Mouse (Mus musculus): ENCODE data around the gene Epb41. TPM values are rescaled to one million over a fixed set of nuclear protein-coding genes. Genes with fewer than 3 reads are reported as not detected.
A peak's percentile ranks its signal among the peaks of the same experiment; 100 is the strongest.

Epb41 gene
- total RNA-seq, 2 experiments from 2014 or later: 26.2 to 28.4 TPM

DNA sequence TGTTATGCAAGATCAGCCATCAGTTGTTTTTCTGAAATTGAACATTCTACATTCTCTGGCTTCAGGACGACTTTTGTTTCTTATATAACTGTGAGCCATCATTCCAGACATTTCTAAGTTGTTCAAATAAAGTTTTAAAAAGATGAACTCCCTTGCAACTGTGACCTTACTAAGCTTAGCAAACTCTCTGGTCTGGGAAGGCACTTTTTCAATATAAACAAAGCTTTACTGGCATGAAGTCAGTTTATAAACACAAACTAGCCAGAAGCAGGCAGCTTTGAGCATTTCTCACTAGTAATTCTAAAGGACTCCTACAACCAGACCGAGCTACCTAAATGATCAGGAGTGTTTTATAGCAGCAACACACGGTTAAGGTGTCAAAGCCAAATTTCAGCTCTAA is 118.0 kb downstream of the Epb41 start:
- DNase-seq (ENCODE audit: low spot score in 2 of 2): no peak
- intact Hi-C loops (cut with DNase I): no loop called here

GRCm38 (mm10) chr4:131950657-131951056 is 124.5 kb downstream of the Epb41 start:
- intact Hi-C loops (cut with DNase I): no loop called here
- DNase-seq (ENCODE audit: low spot score in 2 of 2): no peak

DNA sequence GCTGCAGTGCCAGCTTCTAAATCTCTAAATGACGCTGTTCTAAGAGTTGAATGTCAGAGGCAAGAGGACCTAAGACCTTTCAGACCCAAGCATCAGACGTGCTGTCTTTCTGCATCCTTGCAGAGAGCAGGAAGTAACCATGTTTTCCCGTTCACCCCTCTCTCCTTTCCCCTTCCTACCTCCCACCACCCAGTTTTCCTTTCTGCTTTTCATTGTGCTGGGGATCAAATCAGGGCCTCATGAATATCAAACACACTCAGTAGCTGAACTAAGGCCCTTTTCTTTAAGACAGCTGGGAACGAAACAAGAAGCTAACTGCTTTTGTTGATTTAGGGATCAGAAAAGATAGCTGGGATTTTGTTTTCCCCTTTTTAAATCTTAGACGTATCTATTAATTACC is 125.2 kb downstream of the Epb41 start:
- no peak for DNase-seq (ENCODE audit: low spot score in 2 of 2)
- intact Hi-C loops (cut with DNase I): no loop called here

GRCm38 (mm10) chr4:131947848-131948247 is 127.3 kb downstream of the Epb41 start:
- intact Hi-C loops (cut with DNase I): no loop called here
- DNase-seq (ENCODE audit: low spot score in 2 of 2): no peak

- intact Hi-C loops (cut with DNase I): no loop called here
- no peak for DNase-seq (ENCODE audit: low spot score in 2 of 2)
Measured at GRCm38 (mm10) chr4:131940846-131941245, 134.3 kb downstream of the Epb41 start.

DNA sequence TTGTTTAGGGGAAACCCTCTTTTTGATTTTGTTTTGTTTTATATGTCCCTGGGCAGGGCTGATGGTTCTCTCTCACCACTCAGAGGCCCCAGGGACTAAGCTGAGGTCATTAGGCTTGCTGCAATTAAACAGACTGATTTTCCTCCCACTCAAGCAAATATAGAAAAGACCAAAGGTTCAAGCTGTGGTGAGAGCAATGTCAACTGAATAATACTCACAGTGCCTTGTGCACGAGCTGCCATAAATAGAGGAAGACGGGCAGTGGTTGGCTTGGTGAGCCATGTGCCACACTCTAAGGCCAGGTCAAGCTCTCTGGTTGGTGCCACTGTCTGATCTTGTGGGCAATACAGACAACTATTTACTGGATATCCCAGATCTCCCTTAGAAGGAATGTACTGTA is 135.7 kb downstream of the Epb41 start:
- DNase-seq (ENCODE audit: low spot score in 2 of 2): no peak
- intact Hi-C loops (cut with DNase I): no loop called here

GRCm38 (mm10) chr4:131929146-131929545 is 146.0 kb downstream of the Epb41 start:
- DNase-seq (ENCODE audit: low spot score in 2 of 2): no peak

DNA sequence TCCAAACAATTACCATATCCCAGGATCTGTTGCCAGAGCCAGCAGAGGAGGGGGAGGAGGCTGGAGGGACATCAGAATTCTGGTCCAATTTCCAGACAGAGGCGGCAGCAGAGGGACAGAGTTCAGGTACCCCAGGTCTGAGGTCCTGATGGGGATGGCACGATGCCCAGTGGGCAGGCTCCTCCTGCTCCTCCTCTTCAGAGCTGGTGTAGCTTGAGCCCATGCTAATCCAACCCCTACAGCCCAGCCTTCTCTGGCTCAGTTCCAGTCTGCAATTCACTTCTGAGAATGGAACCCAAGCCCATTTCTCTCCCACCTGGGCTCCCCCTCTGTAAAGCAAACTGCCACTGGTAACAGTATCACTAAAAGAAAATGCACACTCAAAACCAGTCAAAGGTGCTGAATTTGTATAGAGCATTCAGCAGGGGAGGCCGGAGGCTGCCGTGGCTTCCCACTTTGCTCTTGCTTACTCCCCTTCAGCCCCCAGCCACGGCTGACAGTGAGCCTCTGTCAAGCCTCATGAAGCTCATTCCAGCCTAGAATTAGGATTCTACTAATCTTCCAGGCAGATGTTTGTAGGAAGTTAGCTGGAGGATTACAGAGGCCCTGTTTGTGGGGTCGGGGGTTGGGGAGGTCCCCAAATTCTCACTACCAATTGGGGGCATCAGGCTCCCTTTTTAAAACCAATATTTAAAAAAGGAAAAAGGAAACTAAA is 150.9 kb downstream of the Epb41 start:
- no peak for DNase-seq (ENCODE audit: low spot score in 2 of 2)
- intact Hi-C loops (cut with DNase I): no loop called here

More at GRCm38 (mm10) chr4:131929146-131929545, 146.0 kb downstream of the Epb41 start:
- intact Hi-C loops (cut with DNase I): no loop called here

DNA sequence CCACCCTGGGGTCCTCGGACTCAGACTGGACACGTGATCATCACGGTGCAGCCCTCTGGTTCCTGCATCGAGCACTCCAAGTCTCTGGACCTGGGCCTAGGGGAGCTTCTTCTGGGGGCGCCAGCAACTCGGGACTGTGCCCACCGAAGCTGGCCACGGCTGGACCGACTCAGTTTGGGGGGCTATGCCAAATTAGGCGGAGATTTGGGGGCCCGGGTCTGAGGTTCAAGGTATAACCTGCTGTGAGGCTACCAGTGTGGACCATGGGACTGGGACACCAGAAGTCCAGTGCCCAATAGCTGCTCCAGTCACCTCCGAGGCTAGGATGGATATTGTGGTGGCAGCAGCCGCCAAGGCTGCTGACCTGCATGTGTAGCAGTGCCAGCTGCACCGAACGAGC is 152.7 kb downstream of the Epb41 start:
- intact Hi-C loops (cut with DNase I): no loop called here
- DNase-seq (ENCODE audit: low spot score in 2 of 2): no peak

DNA sequence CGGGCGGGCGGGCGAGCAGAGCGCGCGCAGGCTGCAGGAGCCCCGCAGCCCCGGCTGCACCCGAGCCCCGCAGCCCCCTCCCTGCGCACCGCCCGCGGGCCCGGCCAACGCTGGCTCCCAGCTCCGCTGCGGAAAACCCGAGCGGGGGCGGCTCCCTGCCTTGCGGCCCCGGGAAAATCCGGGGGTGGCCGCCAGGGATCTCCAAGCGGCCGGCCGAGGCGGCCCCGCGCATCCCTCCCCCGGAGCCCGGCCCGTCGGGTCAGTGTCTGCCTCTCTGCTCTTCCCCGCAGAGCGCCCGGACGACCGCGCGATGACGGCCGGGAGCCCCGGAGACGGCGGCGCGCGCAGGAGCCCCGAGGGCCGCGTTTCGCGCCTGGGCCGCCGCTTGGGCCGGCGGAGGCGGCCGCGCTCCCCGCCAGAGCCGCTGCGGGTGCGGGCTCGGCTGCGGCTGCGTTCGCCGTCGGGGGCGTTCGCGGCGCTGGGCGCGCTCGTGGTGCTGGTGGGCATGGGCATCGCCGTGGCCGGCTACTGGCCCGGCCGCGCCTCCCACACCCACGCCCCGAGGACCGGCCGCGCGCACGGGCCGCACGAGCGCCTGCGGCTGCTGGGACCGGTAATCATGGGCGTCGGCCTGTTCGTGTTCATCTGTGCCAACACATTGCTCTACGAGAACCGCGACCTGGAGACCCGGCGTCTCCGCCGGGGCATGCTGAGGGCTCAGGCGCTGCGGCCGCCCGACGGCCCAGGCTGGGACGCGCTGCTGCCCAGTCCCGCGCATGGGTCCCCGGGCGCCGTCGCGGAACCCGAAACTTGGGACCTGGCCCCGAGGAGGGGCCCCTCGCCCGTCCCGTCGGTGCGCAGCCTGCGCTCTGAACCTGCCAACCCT is 153.4 kb downstream of the Epb41 start, which contains the start of gene Tmem200b:
Gene Tmem200b, plus strand, starts transcription at position 311 of the 886 bp plus-strand sequence.
- peak in 1 of 2 experiments; percentile 46 for DNase-seq (ENCODE audit: low spot score in 2 of 2)
- intact Hi-C loops (cut with DNase I): no loop called here

GRCm38 (mm10) chr4:131920595-131921351 is 154.3 kb downstream of the Epb41 start:
- no peak for DNase-seq (ENCODE audit: low spot score in 2 of 2)
- intact Hi-C loops (cut with DNase I): no loop called here

- DNase-seq (ENCODE audit: low spot score in 2 of 2): no peak
- intact Hi-C loops (cut with DNase I): no loop called here
Measured at GRCm38 (mm10) chr4:131920141-131920594, 155.0 kb downstream of the Epb41 start.

DNA sequence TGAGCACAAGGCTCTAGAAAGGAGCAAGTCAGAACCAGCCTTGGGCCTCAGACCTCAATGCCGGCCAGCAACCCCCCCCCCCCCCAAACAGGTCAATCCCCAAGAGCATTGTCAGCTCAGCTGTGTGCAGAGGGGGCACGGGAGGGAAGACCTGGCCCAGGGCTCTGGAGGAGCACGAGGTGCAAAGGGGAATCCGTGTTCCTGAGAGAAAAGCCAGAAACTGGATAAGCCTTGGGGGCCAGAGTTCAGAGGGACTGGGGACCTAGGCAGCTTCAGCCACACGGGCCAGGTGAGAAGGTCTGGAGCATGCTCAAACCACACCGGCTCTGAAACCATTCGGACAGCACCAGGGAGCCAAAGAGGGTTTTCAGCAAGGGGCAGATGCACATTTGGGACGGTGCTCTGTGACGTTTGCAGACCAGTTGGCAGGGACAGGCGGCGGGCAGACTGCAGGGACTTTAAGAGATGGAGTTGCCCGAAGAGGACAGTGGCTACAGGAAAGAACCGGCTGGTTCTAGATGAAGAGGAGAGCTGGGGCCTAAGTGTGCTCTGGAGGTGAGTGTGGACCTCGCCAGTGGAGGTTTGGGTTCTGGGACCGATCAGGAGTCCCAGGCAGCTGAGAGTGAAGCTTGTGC is 155.5 kb downstream of the Epb41 start:
- intact Hi-C loops (cut with DNase I): loop anchor here (5.0 kb wide), 1 partner anchor 48 kb away; no protein-coding TSS in a partner anchor
- no peak for DNase-seq (ENCODE audit: low spot score in 2 of 2)

DNA sequence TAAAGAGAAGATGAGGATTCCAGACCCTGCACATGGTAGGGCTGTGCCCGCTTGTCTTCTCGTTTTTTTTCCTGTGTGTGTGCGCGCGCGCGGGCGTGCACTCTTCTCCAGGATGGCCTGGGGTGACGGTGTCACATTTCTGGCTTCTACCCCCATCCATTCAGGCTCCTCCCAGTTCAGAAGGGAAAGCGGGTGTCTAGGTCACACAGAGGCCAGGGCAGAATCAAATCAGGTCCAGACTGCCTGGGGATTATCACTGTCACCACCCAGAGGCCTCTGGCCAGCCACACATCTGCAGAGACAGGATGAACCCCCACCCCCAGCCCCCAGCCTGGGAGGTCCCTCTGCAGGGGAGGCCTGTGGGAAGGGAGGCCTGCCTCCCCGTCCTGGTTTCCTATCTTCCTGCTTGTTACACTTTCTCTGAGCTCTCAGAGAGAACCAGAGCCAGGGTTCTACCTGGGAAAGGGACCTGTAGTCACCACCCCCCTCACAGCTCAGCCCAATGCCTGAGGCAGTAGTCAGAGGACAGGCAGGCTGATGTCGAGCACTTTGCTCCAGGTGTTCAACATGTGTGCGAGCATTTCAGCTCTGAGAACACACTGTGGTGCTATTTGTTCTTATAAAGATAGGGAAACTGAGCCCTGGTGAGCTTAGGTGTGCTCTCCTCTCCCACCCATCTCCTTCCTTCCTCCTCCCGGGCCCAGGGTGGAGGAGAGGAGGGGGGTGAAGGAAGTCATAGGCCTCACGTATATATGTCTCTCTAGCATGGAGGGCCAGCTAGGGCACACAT is 156.2 kb downstream of the Epb41 start:
- intact Hi-C loops (cut with DNase I): loop anchor here (5.0 kb wide), 1 partner anchor 48 kb away; no protein-coding TSS in a partner anchor
- no peak for DNase-seq (ENCODE audit: low spot score in 2 of 2)

DNA sequence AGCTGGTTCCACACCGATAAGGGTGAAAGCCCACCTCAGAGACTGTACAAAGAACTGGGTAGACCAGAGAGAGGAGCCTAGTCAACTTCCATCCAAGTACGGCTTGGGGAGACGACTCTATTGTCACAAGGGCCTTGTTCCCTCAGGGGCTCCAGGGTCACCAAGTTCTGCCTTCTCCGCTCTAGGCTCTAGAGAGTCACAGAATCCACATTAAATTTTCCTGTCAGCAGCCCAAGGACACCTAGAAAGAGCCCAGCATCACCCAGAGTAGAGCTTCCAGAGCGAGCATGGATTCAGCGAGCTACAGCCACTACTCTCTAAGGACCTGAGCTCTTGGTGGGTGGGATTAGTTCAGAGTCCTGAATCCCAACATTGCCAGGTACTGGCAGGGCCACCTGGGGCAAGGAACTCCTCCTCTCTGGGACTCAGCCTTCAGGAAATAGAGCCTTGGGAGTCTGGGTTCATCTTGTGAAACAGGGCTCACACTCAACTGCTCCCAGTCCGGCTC is 157.0 kb downstream of the Epb41 start:
- DNase-seq (ENCODE audit: low spot score in 2 of 2): no peak
- intact Hi-C loops (cut with DNase I): loop anchor here (5.0 kb wide), 1 partner anchor 49 kb away; no protein-coding TSS in a partner anchor

- DNase-seq (ENCODE audit: low spot score in 2 of 2): no peak
- intact Hi-C loops (cut with DNase I): loop anchor here (2.0 to 5.0 kb wide), 2 partner anchors 50 to 162 kb away; no protein-coding TSS in a partner anchor
Measured at GRCm38 (mm10) chr4:131917010-131917555, 158.0 kb downstream of the Epb41 start.

GRCm38 (mm10) chr4:131916425-131916824 is 158.7 kb downstream of the Epb41 start:
- intact Hi-C loops (cut with DNase I): loop anchor here (2.0 to 5.0 kb wide), 2 partner anchors 51 to 162 kb away; no protein-coding TSS in a partner anchor
- DNase-seq (ENCODE audit: low spot score in 2 of 2): peak; percentile 73 to 84
